ENCODE assay signal across 27 mouse cellular contexts in the genomic region with DNA sequence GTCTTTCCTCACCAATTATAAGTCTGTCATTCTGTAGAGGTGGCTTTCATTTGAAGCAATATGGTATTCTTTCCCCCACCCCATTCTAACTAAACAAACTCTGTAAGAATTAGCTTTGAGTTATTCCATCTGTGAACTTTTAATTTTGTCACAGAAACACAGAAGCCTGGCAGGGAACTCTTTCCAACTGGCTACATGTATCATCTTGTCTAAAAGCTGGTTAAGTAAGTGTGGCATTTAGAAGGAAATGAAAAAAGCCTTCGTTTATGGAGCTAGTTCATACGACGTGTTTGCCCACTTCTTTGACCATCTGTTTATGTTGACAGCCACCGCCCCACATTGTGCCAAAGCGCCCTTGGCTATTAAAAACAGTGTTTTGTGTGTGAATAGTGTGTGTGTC.
DNase-seq lines count a peak whose midpoint lies in the region; ATAC-seq and TF ChIP-seq lines count a peak whose summit lies in the region.
"Had no signal": no experiment of that assay in that cellular context is flagged by ENCODE, and none has a peak within 500 bp of the region (broad histone marks: within the 10 kb centered on the region; RNA-seq: fewer than 3 reads in every experiment).

No protein-coding gene starts in this region.

- H3K27ac ChIP-seq in forebrain, embryonic 14.5 days (ENCODE audit: low read depth, low read length), result no peak overlapping the region
- no peak overlapping the region for H3K27ac ChIP-seq in forebrain, embryonic 11.5 days (ENCODE audit: low read depth, low read length)
- no peak overlapping the region for H3K27ac ChIP-seq in lung, embryonic 14.5 days (ENCODE audit: low read depth)
- H3K27ac ChIP-seq in forebrain, embryonic 16.5 days (ENCODE audit: low read length), result no peak overlapping the region
- H3K27ac ChIP-seq: embryonic facial prominence, embryonic 10.5 days; embryonic facial prominence, embryonic 15.5 days; gastrocnemius, adult 2 months; hindbrain, embryonic 10.5 days; hindbrain, embryonic 15.5 days; limb, embryonic 10.5 days; limb, embryonic 15.5 days; liver, embryonic 13.5 days; macrophage; midbrain, embryonic 13.5 days had no signal

- peaks cover 7% of the 10 kb centered on the region; the same call in 1 of the 2 replicates for H3K4me1 ChIP-seq in forebrain, embryonic 14.5 days (ENCODE audit: control insufficient read depth, insufficient read depth, low read length)
- H3K4me1 ChIP-seq in forebrain, embryonic 11.5 days (replicated peaks; ENCODE audit: control insufficient read depth, insufficient read depth, low read length), result peaks cover 2% of the 10 kb centered on the region; the same call in 1 of the 2 replicates
- no peaks in the 10 kb centered on the region for H3K4me1 ChIP-seq in lung, embryonic 14.5 days (ENCODE audit: insufficient read depth)
- H3K4me1 ChIP-seq in forebrain, embryonic 16.5 days (replicated peaks; ENCODE audit: control insufficient read depth, insufficient read depth, low read length), result peaks cover 19% of the 10 kb centered on the region
- H3K4me1 ChIP-seq: embryonic facial prominence, embryonic 10.5 days; embryonic facial prominence, embryonic 15.5 days; hindbrain, embryonic 10.5 days; hindbrain, embryonic 15.5 days; limb, embryonic 15.5 days; liver, embryonic 13.5 days had no signal

- no peaks in the 10 kb centered on the region for H3K27me3 ChIP-seq in forebrain, embryonic 14.5 days (replicated peaks; ENCODE audit: control insufficient read depth, insufficient read depth, low read length)
- no peaks in the 10 kb centered on the region for H3K27me3 ChIP-seq in forebrain, embryonic 11.5 days (ENCODE audit: control insufficient read depth, insufficient read depth, low read length)
- no peaks in the 10 kb centered on the region for H3K27me3 ChIP-seq in lung, embryonic 14.5 days (ENCODE audit: insufficient read depth, low read length)
- no peaks in the 10 kb centered on the region for H3K27me3 ChIP-seq in forebrain, embryonic 16.5 days (replicated peaks; ENCODE audit: control insufficient read depth, insufficient read depth, low read length)
- H3K27me3 ChIP-seq: embryonic facial prominence, embryonic 15.5 days; hindbrain, embryonic 15.5 days; limb, embryonic 15.5 days; liver, embryonic 13.5 days; midbrain, embryonic 13.5 days; Patski had no signal

- no peak overlapping the region for H3K4me3 ChIP-seq in forebrain, embryonic 14.5 days (ENCODE audit: low read depth, low read length)
- no peak overlapping the region for H3K4me3 ChIP-seq in forebrain, embryonic 11.5 days (ENCODE audit: low read depth, low read length)
- H3K4me3 ChIP-seq in lung, embryonic 14.5 days (ENCODE audit: low read depth, low read length), result no peak overlapping the region
- H3K4me3 ChIP-seq in forebrain, embryonic 16.5 days (replicated peaks; ENCODE audit: low read length), result no peak overlapping the region
- H3K4me3 ChIP-seq: embryonic facial prominence, embryonic 10.5 days; embryonic facial prominence, embryonic 15.5 days; gastrocnemius, adult 2 months; hindbrain, embryonic 10.5 days; hindbrain, embryonic 15.5 days; limb, embryonic 10.5 days; limb, embryonic 15.5 days; liver, embryonic 13.5 days; midbrain, embryonic 13.5 days had no signal

- WGBS in forebrain, embryonic 14.5 days, result 64% methylated on average over 5 of the region's 5 CpGs
- WGBS in forebrain, embryonic 11.5 days, result 85% methylated on average over 5 of the region's 5 CpGs
- WGBS in lung, embryonic 14.5 days, result 56% methylated on average over 5 of the region's 5 CpGs
- WGBS in forebrain, embryonic 16.5 days, result 45% methylated on average over 5 of the region's 5 CpGs

- peak; percentile 81 for DNase-seq in forebrain, embryonic 14.5 days (ENCODE audit: low spot score)
- DNase-seq in forebrain, embryonic 11.5 days (ENCODE audit: low spot score), result no peak
- peak; percentile 72 for DNase-seq in lung, embryonic 14.5 days
- DNase-seq in lung, postnatal 14 days, result no peak
- DNase-seq in brain, adult 2 months (ENCODE audit: low read depth, low spot score), result peak; percentile 30
- DNase-seq in thymus, postnatal 25 days, result no peak
- DNase-seq: adrenal gland, postnatal 10 days; cerebellum, adult 18-20 months; cerebellum, postnatal 25 days; gastrocnemius, adult 2 months; heart, postnatal 14 days; kidney, adult 11 months; kidney, postnatal 14 days; liver, embryonic 13.5 days; retina, postnatal 1 day; right cerebral cortex, postnatal 14 days had no signal

- peak; percentile 80 for ATAC-seq in forebrain, embryonic 14.5 days
- ATAC-seq in forebrain, embryonic 11.5 days (replicated peaks; ENCODE audit: low FRiP score), result no peak
- peak; percentile 62; the same call in 1 of the 2 replicates for ATAC-seq in lung, embryonic 14.5 days (ENCODE audit: insufficient read depth)
- ATAC-seq in forebrain, embryonic 16.5 days, result peak; percentile 82
- ATAC-seq: inflammation-experienced regulatory T-cells, adult 6 months; midbrain, embryonic 13.5 days; Patski had no signal

- no peak for TF ChIP-seq CTCF in lung, embryonic 14.5 days (IDR thresholded peaks at IDR 0.05; ENCODE audit: low read depth)

- H3K9ac ChIP-seq in forebrain, embryonic 14.5 days (ENCODE audit: low read length), result no peak overlapping the region
- no peak overlapping the region for H3K9ac ChIP-seq in forebrain, embryonic 11.5 days (ENCODE audit: low read length)
- no peak overlapping the region for H3K9ac ChIP-seq in lung, embryonic 14.5 days
- no peak overlapping the region for H3K9ac ChIP-seq in forebrain, embryonic 16.5 days (replicated peaks; ENCODE audit: low read depth, low read length)
- H3K9ac ChIP-seq: embryonic facial prominence, embryonic 15.5 days; hindbrain, embryonic 15.5 days; limb, embryonic 15.5 days; liver, embryonic 13.5 days; midbrain, embryonic 13.5 days had no signal

- no peaks in the 10 kb centered on the region for H3K36me3 ChIP-seq in forebrain, embryonic 14.5 days (ENCODE audit: control insufficient read depth, insufficient read depth, low read length)
- H3K36me3 ChIP-seq in forebrain, embryonic 11.5 days (ENCODE audit: control insufficient read depth, insufficient read depth, low read length), result no peaks in the 10 kb centered on the region
- no peaks in the 10 kb centered on the region for H3K36me3 ChIP-seq in lung, embryonic 14.5 days (ENCODE audit: insufficient read depth)
- H3K36me3 ChIP-seq in forebrain, embryonic 16.5 days (ENCODE audit: control insufficient read depth, insufficient read depth), result no peaks in the 10 kb centered on the region
- H3K36me3 ChIP-seq: embryonic facial prominence, embryonic 10.5 days; embryonic facial prominence, embryonic 15.5 days; hindbrain, embryonic 10.5 days; hindbrain, embryonic 15.5 days; limb, embryonic 10.5 days; limb, embryonic 15.5 days; liver, embryonic 13.5 days; midbrain, embryonic 13.5 days had no signal

- no peaks in the 10 kb centered on the region for H3K9me3 ChIP-seq in forebrain, embryonic 14.5 days (replicated peaks; ENCODE audit: control insufficient read depth, low read length)
- no peaks in the 10 kb centered on the region for H3K9me3 ChIP-seq in forebrain, embryonic 11.5 days (ENCODE audit: control insufficient read depth, low read length)
- no peaks in the 10 kb centered on the region for H3K9me3 ChIP-seq in lung, embryonic 14.5 days (ENCODE audit: low read depth, low read length)
- no peaks in the 10 kb centered on the region for H3K9me3 ChIP-seq in forebrain, embryonic 16.5 days (ENCODE audit: control insufficient read depth, low read length)
- H3K9me3 ChIP-seq: embryonic facial prominence, embryonic 10.5 days; embryonic facial prominence, embryonic 15.5 days; hindbrain, embryonic 10.5 days; limb, embryonic 10.5 days; limb, embryonic 15.5 days; liver, embryonic 13.5 days; midbrain, embryonic 13.5 days had no signal

- no peak overlapping the region for H3K4me2 ChIP-seq in forebrain, embryonic 14.5 days (ENCODE audit: low read length)
- no peak overlapping the region for H3K4me2 ChIP-seq in forebrain, embryonic 11.5 days (ENCODE audit: low read depth, low read length, severe bottlenecking)
- H3K4me2 ChIP-seq in lung, embryonic 14.5 days, result no peak overlapping the region
- H3K4me2 ChIP-seq in forebrain, embryonic 16.5 days (ENCODE audit: low read length), result no peak overlapping the region
- H3K4me2 ChIP-seq: embryonic facial prominence, embryonic 15.5 days; hindbrain, embryonic 15.5 days; limb, embryonic 15.5 days; liver, embryonic 13.5 days; midbrain, embryonic 13.5 days had no signal

Comparison
In these comparisons a context has a peak if more than half of its experiments do, and no peak if none do; other contexts are left out.
1. DNase-seq: peak in forebrain, embryonic 14.5 days (single experiment), lung, embryonic 14.5 days (single experiment) and brain, adult 2 months (single experiment); none in forebrain, embryonic 11.5 days (single experiment), lung, postnatal 14 days (single experiment) and thymus, postnatal 25 days (single experiment).